Mouse (Mus musculus) right cerebral cortex, postnatal 14 days (tissue): ENCODE data around the gene Plekhm2.

Experiments used
- DNase-seq: peaks from one replicate; pipeline ENCODE4 v3.0.0; 2022

The Plekhm2 gene

DNA sequence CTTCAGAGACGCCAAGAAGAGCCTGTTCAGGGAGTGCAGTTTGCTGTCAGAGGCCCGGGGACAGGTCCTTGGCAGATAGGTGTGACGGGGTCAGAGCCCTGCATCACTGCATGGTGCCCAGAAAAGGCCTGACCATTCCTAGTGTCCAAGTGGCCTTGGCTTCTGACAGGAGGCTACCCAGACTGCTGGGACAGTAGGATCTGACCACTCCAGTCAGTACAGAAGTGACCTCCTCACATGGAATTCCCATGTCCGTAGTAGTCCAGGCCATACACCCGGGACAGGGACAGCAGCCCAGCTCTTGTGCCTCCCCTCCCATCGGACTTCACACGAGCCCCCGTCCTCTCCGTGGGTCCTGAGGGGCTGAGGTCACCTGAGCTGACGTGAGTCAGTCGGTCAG lies 34.7 kb downstream of the Plekhm2 start:
- DNase-seq, result no peak

DNA sequence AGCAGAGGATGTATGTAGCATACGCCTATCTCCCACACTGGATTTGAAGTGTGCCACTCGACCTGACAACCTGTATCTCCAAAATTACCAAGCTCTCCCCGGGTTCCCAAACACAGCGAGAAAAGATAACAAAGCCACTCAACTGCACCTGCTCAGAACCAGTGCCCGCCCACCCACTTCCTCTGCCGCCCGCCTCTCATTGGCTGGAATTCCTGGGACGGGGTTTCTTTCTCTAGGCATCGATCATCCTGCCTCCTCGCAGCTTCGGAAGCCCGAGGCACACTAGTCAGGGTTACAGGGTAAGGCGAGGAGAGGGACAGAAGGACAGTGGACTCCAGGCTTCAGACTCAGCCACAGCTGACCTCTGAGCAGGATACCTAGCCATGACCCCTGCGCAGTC lies 36.0 kb downstream of the Plekhm2 start:
- no peak for DNase-seq

DNA sequence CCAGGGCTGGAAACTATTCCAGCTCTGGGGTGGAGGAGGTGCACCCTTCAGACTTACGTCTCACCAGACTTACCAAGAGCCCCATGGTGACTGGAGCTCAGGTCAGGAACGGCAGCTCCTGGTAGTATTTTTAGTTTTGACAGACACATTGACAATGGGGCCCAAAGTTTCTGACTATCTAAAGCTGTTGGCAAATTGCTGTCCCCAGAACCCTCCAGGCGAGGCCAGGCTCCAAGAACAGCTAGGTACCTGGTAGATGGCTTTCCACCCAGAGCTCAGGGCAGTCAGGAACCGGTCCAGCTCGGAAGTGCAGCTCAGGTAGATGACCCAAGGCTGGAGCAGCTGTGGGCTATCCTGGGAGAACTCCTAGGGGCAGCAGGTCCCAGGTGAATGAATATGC lies 37.2 kb downstream of the Plekhm2 start:
- no peak for DNase-seq

DNA sequence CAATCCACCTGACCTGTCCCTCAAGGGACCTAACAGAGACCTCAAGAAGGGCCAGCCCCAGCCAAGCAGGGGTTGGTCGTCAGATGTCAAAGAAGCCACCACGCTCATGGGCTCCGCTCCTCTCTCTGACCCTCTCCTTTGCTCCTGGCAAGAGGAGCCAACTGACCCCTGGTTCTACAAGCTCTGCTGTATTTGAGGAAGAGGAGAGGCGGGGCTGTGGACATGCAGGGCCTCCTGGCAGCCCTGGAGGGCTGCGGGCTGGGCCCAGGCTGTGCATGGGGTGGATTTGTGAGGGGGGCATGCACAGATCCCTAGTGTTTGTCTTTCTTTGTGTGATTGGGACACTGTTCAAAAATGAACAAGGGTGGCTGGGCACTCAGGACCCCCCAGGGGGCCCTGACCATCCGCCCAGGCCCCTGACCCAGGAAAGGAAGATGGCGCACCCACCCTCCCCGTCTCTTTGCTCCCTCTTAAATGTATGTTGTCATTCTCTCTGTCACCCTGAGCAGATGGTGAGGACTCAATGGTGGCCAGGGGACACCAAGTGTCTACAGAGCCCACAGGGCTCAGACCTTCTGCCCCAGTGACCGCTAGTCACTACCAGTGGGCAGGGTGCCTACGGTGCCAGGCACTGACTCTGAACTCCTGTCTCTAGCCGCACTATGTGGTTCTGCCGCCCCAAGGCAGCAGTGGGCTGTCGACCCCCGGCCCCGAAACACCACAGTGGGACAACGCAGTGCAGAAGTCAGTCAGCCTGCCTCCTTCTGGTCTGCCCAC lies 38.7 kb downstream of the Plekhm2 start:
- DNase-seq, result no peak

DNA sequence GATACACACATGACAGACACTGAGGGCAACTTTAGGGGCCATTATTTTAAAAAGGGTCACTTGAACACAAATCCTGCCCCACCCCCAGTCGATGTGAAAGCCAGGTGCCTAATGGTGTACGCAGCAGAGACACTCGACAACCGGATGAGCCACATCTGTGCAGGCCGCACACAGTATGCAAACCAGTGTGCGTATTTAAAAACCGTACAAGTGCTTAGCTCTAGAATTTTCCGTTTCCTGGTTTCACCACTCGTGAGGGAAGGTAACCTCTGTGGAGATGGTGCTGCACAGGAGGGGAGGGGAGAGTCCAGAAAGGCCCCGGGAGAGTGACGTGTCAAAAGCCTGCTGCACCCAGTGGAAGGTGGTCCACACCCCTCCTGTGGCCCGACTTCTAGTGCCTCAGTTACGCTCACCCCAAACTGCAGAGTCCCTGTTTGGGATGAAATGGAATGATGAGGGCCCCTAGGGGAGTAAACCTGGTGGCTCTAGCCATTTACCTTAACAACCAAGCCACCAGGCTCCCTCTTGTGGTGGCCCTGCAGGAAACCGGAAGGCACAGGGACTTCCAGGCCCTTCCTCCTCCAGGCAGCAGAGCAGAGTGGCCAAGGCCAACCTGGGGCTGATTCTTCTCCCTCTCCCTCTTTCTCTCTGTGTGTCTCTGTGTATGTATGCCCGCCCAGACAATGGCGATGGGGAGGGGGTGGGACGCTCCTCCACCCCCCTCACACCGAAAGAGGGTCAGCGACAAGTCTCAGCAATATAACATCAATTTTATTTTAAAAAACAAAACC lies 39.5 kb downstream of the Plekhm2 start:
- DNase-seq, result no peak

DNA sequence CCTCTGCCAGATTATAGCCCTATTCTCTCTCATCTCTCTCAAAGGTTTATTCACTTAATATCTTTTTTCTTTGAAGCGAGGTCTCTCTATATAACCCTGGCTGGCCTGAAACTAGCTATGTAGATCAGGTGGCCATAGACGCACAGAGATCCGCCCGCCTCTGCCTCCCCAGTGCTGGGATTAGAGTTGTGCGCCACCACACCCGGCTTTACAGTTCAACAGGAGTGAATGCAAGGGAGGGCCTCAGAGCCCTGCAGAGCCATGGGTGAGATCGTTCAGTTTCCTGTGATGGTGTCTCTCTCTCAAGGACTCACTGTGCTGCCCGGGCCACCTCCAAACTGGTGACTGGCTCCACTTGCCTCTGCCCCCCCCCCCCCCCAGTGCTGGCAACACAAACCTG lies 40.6 kb downstream of the Plekhm2 start:
- no peak for DNase-seq

DNA sequence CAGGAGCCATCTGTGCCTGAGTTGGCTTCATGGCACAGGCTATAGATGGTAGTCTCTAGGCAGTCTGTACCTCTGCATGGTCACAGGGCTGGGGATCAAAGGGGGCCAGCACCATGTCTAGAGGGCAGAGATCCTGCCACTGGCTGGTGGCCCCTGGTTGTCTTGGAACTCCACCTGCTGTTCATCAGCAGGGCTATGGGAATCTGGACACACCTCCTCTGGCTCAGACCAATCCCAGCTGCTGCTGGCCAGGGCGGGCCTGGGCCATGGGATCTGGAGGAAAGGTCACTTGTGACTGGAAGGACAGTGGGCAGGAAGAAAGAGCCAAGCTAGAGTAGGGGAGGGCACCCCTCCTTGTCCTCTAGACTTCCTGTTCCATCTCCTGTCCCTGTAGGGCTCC lies 41.0 kb downstream of the Plekhm2 start, which contains the start of gene Slc25a34:
TSS of gene Slc25a34 (minus strand) at position 156 of the 400 bp plus-strand sequence.
- no peak for DNase-seq

DNA sequence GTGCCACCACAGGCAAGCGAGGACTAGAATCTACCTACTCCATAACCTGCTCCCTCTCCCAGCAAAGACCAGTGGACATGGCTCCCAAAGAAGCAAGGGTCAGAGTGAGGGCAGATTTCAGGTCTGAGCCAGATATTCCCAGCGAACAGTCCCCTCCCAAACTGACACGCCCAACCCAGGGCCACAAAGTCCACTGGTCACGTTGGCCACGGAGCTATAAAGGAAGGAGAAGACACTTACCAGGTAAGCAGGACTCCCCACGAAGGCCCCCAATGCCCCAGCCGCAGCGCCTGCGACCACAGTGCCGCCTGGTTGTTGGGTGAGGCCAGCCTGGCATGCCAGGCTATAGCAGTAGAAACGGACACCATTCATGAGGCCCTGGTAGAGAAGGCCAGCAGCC lies 41.7 kb downstream of the Plekhm2 start:
- DNase-seq, result no peak

DNA sequence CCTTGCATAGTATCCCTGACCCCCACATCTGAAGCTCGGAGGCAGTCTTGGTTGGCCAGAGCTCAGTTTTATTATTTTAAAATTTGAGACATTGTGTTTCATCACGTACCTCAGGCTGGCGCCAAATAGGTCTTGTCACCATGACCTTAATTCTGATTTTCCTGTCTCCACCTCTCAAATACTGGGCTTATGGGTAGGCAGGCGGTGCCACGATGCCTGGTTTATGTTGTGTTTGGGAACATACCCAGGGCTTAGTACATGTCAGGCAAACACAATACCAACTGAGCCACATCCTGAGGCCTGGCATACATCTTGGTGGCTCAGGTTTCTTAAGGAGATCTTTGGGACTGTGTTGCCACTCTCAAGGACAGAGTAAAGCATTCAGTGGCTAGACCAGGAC lies 42.1 kb downstream of the Plekhm2 start:
- no peak for DNase-seq

DNA sequence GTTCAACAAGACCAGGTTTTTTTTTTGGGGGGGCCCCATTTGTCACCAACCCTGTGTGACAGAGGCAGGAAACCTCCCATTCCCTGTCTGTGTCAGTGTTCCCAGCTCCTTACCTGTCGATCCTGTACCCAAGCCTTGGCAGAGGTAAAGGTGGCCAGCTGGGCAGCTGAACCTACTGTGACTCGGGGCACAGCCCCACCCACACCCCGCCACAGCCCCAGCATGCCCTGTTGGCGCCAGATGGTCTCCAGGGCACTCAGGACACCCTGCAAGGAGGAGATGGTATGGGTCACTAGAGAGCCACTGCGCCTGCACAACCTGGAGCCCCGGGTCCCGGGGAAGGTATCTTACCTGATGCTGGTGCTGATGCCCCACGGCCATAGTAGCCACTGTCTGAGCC lies 42.6 kb downstream of the Plekhm2 start:
- DNase-seq, result no peak

DNA sequence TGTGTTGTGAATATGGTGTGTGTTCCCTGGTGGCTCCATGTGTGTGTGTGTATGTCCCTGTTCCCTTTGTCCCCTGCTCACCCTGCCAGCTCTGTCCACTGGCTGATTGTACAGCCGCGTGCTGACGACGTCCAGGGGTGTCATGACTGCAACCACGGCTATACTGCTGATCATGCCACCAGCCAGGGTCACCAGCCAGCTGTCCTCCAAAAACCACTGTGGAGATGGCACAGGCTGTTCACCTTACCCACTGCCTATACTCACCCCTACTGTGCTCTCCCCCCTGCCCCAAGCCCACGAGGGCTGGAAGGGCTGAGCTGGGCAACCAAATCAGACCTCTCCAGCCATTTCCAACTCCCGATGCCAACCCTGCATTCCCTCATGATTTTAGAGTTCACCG lies 43.4 kb downstream of the Plekhm2 start:
- DNase-seq, result no peak

DNA sequence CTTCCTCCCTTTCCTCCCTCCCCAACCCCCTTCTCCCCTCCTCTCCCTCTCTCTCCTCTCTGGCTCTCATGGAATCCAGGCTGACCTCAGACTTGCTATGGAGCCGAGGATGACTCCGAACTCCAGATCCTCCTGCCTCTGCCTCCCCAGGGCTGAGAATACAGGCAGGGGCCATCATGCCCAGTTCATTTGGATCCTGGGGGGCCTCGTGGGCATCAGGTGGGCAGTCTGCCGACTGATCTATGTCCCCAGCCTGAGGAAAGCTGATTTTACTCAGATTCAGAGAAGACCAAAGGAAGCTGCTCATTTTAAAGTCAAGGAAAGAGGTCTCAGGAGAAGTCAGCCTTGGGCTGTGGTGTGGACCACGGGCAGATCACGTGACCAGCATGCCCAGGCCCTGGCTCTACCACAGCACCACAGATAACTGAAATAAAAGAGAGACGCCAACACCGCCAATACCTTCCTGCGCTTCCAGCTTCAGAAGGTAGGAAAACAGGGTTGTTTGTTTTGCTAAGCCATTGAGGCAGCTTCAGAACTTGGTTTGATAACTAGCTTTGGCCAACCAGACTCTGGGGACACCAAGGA lies 45.3 kb downstream of the Plekhm2 start:
- DNase-seq, result no peak

DNA sequence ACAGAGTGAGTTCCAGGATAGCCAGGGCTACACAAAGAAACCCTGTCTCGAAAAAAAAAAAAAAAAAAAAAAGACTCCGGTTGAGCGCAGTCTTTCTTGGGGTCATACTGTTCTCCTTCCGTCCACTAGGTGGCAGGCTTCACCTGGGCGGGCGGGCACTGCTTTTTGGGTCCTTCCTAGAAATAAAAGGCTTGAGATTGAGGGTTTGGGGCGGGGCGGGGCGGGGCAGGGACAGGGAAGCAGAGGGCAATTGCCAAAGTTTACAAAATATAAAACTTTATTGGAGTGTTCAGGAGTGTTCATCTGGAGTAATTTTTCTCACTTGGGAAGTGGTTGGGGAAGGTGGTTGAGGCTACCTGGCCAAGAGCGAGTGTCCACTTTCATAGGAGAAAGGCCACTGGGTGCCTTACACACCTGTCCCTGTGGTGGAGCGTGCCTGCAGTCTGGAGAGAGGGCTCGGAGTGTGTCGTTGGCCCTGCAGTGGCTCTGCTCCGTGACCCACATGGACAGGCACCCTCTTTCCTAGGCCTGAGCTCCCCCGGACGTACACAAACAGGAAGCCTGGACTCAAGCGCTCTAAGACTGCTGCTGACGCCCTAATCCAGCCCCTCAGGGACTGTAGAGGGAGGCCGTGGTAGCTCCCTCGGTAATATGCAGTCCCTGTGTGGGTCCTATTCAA lies 46.0 kb downstream of the Plekhm2 start, which contains the start of gene Tmem82:
TSS of gene Tmem82 (minus strand) at position 69 of the 679 bp plus-strand sequence.
- no peak for DNase-seq

DNA sequence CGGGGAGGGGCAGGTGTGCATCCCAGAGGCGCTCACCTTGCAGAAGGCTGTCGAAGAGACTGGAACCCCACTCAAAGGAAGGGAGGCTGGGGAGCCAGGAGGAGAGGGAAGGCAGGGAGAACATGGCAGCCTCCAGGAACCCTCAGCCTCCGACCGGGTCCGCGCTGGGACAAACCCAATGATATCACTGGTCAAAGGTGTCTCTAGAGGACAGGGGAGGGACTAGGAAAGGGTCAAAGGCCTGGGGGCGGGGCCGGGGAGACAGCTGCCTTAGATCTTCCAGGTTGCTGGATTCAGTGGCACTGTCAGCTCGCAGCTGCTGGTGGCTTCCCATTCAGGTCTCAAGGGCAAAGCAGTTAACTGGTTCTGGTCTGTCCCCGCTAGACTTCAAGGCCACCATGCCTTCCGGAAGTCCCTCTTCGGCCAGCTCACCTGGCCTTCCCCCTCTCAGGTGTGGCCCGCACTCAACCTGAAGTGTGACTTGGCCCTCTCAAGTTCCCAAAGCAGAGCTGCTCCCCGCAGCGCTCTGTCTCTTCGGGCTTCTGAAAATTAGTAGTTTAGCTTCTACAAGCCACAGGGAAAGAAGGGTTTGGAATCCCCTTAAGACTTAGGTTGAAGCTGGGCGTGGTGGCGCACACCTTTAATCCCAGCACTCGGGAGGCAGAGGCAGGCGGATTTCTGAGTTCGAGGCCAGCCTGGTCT lies 46.7 kb downstream of the Plekhm2 start:
- no peak for DNase-seq

DNA sequence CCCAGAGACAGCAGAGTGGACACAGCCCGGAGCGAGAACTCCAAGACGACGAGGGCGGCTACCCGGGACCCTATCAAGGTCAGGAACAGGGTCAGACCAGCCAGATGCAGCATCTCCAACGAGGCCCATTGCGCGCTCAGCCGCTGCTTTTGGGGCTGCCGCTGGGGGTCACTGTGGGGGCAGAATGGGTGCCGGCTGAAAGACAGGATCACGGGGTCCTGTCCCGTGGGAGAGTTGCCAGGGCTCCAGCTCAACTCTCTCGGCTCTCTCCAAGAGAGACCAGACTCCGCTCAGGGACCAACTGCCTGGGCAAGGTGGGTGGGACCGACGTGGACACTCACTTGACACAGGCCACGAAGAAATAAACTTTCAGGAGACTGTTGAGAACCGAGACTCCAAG lies 47.4 kb downstream of the Plekhm2 start:
- DNase-seq, result peak; percentile 68

DNA sequence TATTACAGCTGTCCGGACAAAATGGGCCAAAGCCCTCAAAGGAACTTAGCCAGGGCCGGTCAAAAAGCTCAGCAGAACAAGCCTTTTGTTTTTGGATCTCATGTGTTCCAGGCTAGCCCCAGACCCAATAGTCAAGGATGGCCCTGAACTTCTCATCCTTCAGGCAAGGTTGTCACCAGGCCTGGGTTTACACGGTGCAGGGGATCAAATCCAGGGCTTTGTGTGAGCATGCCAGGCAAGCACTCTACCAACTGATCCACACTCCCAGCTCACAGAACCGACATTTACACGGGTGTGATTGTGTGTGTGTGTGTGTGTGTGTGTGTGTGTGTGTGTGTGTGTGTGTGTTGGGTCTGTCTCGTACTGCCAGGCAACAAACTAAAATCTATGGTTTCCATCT lies 47.9 kb downstream of the Plekhm2 start:
- DNase-seq, result no peak

DNA sequence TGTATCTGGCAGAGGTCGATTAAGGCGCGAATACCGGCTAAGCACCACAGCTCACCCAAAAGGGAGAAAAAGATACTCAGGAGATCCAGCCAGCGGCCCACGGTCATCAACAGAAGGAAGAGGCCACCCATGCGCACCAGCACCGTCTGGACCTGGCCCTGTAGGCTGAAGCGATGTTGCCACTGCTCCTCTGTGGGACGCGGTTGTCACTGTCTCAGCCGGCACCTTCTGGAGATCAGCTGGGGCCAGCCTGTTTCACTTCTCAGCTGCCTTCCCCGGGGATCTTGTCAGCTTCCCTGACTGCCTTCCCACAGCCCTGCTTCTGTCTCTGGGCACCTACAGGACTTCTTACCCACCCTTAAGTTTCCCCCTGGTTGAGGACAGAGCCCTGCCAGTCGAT lies 49.8 kb downstream of the Plekhm2 start:
- DNase-seq, result no peak

DNA sequence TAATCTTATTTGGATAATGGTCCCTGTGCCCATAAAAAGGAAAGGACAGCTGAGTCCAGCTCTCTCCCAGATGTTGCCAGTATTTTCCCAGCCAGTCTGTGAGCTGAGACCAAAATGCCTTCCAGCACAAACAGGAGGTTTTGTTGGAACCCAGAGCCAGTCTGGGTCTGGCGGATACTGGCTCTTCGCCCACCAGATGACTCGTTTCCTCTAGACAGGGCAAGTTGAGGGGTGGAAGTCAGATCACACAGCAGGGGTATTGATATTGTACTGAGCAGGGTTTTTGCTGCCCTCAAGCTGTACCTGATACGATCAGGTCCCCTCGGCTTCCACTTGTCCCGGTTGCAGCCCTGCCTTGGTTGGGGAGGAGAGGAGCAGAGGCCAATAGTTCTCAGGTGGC lies 55.2 kb downstream of the Plekhm2 start:
- DNase-seq, result no peak

DNA sequence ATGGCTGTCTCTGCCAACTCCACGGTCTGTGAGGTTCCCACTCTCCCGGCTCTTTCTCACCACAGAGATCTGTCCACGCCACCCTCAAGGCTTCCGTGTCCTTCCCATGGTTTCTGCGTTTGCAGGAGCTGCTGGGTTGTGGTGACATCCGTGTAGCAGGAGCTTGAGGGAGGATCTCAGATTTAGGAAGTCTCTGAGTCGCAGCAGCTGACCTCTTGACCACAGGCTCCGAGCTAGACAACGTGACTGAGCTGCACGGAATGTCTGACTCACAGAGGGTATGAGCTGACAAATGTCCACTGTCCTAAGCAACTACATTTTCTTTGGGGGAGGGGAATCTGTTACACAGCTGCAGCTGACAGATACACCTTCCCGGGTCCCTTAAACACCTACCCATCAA lies 58.8 kb downstream of the Plekhm2 start, which contains the start of gene Fblim1:
TSS of gene Fblim1 (minus strand) at position 236 of the 400 bp plus-strand sequence.
- DNase-seq, result no peak

DNA sequence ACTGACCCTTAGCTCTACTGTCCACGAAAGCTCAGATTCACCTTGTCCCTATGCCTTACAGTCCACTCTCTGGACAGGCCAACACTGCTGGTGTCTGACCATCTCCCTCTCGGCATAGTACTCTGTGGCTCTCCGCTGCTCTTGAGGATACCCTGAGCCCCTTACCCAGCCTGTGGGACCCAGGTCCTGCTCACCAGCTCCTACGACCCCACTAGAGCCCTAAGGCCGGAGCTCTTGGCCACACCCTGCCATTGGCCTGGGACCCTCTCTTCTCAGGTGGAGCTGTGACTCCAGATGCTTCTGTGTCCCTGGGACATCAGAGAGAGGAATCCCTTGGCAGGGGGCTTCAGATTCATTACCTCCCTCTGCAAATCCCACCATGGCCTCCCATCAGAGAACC lies 59.3 kb downstream of the Plekhm2 start:
- no peak for DNase-seq

DNA sequence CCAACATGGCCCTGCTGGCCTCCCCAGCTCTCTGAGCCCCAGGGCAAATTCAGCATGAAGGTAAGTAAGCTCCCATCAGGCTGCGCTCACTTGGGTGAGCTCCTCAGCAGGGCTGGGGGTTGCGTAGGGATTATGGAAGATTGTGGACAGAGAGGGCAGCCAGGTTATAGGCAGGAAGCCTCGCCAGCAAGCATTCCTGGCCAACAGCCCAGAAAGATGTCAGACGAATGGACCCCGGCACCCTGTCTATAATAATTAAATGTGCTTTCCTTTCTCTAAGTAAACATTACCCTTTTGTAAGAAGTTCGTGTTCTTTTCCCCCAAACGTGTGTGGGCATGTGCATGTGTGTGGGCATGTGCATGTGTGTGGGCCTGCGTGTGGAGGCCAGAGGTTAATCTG lies 60.2 kb downstream of the Plekhm2 start:
- no peak for DNase-seq

DNA sequence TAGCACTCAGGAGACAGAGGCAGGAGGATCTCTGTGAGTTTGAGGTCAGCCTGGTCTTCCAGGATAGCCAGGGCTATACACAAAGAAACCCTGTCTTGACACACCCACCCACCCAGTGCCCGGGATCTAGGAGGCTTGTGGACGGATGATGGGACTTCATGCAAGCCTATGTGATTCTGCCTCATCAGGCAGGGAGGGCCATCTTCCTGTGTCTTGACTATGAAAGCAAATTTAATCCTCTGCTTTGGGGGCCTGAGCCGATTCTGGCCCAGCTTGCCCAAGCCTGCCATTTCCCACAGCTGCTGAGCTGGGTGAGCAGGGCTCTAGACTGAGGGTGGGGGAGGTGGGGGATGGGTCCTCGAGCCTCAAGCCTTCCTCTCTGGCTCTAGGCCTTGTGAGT lies 60.8 kb downstream of the Plekhm2 start:
- no peak for DNase-seq
